Mouse (Mus musculus): ENCODE measurements around the gene A030005K14Rik. TPM values are rescaled to one million over a fixed set of nuclear protein-coding genes. Genes with fewer than 3 reads are reported as not detected.

Gene A030005K14Rik
- total RNA-seq (2021): not detected

DNA sequence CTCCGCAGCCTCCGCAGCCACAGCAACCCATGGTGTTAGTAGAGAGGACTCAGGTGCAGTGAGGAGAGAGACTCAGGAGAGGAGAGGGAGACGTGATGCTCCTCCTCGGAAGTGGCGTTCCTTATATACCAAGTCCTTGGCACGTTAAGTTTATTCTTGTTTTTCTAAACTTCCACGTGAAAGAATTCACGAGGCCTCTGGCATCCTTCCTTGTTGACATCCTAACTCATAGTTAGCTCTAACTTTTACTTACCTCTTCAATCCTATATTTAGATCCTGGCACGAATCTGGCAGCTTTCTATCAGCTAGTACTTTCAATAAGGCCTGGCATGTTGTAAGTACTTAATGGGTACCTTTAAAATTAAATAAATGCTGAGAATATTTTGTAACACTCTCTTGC lies at the start of gene A030005K14Rik:
TSS of gene A030005K14Rik (minus strand) at position 101 of the 400 bp plus-strand sequence.
- intact Hi-C loops (cut with DNase I): no loop called here
- DNase-seq: no peak

DNA sequence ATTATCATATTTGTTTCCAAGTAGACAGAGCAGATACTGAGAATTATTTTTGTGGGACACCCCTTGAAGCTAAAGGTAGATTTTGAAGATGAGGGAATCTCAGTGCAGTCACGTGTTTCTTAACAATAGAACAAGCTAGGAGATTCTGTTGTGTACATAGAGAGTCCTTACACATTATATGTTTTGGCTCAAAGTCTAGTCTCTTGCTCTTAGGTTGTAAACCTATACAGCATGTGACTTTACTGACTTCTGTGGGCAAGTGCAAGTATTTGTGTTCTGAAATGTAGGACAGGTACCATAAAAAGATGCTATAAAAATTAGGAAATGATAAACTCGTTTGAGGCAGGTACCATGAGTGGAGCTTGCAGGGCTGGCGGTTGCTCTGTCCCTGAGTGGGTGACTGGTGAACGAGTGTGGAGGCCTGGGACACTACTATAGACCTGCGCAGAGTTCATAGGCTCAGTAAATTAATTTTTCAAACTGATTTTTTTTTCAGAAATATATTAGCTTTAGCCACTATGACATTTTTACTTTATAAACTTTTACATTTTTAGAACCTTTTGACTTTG lies 48.3 kb upstream of the A030005K14Rik start:
- intact Hi-C loops (cut with DNase I): no loop called here
- no peak for DNase-seq

DNA sequence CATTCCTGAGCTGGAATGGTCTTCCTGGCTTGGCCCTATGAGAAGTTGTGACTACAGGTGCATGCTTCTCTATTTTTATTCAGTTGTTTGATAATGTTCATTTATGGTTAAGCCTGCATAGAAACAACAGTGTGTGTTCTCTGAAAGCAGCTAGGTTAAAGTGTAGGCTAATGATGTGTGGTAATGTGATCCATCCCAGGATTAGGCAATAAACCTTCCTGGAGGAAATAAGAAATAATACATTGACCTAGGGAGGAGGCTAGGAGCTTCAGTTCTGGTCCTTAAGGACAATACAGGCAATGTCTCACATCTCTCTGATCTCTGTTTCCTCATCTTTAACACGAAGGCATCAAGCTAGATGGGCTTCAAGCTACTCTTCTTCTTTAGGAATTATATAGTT lies 46.3 kb upstream of the A030005K14Rik start:
- intact Hi-C loops (cut with DNase I): no loop called here

DNA sequence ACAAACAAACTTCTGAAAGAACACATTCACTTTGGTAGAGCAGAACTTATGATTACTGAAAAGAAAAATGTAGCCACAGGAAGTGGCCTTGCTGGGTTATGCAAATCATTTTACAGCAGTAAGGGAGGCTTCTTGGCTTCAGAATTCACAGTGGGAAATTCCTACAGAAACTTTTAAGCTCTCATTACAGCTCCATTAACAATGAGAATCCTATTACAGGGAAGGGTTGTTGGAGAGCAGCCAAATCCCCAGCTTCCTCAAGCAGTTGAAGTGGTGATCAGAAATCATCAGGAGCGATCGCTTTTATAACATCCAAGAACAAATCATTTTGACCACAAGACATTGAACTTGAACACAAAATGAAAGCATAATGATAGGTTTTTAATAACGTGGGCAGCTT lies 42.7 kb upstream of the A030005K14Rik start:
- peak; percentile 12 for DNase-seq
- intact Hi-C loops (cut with DNase I): no loop called here

More for the DNA sequence above, 46.3 kb upstream of the A030005K14Rik start:
- DNase-seq: no peak

DNA sequence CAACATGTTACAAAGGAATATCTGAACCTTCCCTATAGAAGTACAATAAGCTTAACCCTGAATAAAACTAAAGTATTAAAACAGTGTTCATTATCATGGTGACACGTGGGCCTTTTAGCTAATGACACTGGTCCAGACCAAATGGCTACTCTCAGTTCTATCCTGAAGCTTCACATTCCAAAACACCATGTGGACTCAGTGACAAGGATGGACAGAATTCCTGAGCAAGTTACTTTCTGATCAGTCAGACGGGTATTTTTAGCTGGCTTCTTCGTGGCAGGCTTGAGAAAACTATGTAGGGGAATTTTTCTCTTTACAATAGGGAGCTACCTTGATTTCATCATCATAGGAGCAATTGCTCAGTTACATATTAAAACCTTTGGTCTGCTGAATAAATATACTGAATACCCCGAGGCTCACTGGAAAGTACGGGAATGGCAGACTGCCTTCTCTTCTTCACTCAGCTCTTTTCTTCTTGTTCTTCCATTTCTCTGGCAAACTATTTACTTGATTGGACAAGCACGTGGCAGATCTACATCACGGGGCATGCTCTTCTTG lies 40.5 kb upstream of the A030005K14Rik start:
- DNase-seq: no peak
- intact Hi-C loops (cut with DNase I): no loop called here

DNA sequence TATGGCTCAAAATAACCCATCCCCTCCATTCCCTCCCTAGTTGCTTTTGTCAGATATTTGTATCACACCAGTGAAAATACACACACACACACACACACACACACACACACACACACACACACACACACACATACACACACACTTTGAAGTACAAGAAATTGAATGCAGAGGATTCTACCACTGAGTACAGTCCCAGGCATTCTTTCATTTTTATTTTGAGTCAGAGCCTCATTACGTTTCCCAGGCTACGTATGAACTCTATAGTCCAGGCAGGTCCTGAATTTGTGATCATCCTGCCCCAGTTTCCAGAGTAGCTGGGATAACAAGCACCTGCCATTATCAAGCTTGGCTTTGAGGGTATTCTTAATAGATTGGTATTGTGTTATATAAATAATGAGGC lies 40.0 kb upstream of the A030005K14Rik start:
- intact Hi-C loops (cut with DNase I): no loop called here
- DNase-seq: no peak

DNA sequence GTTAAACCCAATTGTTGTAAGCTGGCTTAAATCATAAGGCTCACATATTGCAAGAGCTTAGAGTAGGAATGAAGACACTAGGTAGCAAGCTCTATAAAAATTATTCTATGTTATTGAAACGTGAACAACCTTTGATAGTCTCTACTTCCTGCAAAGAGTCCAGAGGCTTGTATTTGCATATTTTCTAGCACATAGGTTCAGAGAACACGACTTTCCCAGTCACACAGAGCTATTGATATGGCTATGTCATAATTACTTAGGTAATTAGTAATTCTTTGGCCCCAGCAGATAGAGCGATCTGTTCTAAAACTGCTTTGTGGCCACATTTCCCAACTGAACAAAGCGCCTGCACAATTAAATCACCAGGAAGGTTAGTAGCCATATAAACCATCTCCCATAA lies 37.8 kb upstream of the A030005K14Rik start:
- no peak for DNase-seq
- intact Hi-C loops (cut with DNase I): no loop called here

DNA sequence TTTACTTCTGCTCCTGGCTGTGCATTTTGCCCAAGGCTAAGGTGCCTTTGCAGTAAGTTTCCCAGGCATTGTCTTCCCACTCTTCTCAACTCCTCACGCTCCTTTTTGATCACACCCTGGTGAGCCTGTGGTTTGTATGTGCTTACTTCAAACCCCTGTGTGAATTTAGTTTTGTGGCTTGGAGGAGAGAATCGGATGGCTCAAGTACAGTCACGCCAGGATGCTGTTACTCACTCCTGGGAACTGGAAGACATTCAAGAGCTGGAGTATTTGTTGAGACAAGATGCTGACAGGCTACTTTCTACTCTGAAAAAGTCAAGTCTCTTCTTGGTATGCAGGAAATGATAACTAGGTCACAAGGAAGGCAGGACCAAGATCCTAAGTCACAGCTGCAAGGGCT lies 32.1 kb upstream of the A030005K14Rik start:
- no peak for DNase-seq
- intact Hi-C loops (cut with DNase I): no loop called here

DNA sequence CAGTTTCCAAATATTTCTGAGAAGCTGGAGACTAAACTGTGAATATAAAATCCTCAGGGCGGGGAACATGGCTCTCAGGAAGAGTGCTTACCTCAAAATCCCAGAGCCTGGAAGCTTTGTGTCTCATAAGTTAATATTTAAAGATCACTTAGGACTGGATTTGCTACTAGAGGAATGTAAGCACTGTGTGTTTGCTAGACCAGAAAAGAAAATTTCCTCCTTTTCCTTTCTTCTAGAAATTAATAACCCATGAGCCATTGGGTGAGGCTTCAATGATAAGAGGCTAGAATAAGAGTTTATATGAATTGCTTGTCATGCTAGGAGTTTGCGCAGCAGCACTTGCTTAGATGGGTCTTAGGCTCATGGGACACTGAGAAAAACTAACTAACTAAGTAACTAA lies 25.6 kb upstream of the A030005K14Rik start:
- intact Hi-C loops (cut with DNase I): no loop called here
- no peak for DNase-seq

DNA sequence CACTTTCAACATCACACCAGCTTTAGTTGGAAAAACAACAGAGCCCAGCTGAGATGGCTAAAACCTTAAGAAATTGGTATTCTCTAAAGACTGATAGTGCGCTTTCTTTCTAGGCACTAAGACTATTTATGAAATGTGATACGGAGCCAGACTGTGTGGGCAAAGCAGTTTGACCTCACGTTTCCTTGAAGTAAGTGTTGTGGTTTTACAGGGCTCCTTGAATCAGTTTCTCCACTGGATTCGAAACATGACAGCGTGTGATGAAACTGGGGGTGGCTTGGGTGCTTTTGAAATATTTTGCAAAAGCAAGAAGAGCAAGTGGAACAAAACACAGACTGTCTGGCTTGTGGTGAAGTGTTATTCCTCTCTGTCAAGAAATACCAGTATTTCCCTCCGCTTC lies 17.8 kb upstream of the A030005K14Rik start:
- intact Hi-C loops (cut with DNase I): loop anchor here (5.0 kb wide), 1 partner anchor 290 kb away; no protein-coding TSS in a partner anchor
- no peak for DNase-seq

DNA sequence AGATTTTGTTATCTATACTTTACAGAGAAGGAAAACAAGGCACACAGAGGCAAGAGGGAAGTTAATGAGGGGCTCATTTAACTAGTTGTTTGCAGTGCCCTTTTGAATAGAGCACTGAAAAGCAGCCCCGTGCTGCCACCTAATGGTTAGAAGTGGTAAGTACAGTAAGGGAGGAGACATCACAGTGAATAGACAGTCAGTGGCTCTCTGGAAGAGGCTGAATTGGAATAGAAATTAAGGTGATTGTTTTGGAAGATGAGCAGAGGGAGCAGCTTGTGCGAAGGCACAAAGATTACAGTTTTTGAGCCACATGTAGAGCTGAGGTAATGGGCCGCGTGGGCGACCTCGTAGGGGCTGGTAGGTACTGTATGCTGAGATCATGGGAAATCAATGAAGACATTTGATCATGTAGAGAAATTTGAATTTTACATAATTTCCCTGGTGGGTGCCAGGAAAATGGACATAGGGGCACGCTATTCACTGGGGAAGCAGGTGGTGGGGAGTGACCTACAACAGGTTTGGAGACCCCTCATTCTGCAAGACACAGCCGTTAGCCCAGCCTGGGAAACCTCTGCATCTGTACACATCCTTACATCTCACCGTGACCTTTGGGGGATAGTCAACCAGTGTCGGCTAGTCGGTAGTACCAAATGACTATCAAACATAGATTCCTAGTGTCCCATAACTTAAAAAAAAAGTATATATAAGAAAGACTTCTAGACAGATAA lies 17.2 kb upstream of the A030005K14Rik start:
- DNase-seq: peak; percentile 19
- intact Hi-C loops (cut with DNase I): loop anchor here (5.0 kb wide), 1 partner anchor 289 kb away; no protein-coding TSS in a partner anchor

DNA sequence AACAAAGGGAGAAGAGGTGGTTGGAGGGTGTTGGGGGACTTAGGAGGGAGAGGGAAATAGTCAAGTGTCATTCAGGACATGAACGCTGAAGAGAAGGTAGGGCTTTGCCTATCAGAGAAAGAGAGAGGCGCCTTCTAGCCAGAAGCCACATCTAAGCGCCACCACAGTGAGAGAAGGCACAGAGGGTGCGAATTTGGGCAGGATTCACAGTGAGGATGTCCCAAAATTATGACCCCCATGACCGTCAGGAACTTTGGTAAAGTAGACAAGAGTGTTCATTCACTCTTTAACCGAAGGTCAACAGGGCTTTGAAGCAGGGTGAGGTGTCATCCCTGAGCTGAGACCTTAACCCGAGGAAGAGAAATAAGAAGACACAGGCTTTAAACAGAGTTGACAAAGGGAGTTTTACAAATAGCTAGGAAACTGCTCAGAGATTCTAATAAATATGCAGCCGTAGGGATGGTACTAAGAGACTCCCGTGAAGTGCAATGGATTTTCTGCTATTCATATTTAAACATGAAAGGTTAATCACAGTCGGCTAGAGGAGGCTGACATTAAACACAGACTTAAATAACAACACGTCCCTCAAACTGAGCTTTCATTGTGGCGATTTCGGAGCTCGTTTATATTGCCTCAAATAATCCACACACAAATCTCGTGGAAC lies 16.5 kb upstream of the A030005K14Rik start:
- DNase-seq: no peak
- intact Hi-C loops (cut with DNase I): loop anchor here (5.0 kb wide), 1 partner anchor 288 kb away; no protein-coding TSS in a partner anchor

DNA sequence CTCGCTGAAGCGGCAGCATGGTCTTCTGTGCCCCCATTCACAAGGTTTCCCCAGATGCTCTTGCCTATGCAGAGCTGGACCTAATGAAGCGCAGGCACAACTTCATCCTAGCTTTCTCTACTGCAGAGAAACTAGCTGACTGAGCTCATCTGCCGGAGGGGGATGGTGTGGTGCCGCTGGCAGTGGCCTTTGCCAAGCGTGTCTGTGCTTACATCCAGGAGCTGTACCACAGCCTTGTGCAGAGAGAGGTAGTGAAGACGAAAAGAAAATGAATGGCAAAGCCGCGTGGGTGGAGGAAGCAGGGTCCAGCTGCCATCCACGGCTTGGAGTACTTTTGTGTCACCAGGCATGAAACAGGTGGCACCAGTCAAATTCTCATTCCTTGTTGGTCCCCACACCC lies 8.0 kb upstream of the A030005K14Rik start:
- intact Hi-C loops (cut with DNase I): no loop called here
- DNase-seq: peak; percentile 12

DNA sequence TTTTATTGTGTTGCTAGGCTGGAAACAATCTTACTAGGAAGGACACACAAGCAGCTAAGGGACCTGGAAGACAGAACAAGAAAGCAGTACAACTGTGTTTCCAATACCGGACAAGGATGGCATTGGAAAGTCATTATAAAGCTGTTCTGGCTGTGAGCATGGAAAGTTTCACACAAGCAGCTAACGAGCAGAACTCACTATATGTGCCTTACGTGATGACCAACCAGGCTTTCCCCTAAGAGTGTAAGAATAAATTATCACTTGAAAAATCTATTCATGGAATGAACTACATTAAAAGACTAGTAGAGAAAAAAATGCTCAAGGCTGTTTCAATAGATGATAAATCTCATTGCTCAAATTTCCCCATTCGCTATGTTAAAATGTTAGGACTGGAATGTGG lies 7.4 kb upstream of the A030005K14Rik start:
- intact Hi-C loops (cut with DNase I): no loop called here
- no peak for DNase-seq

DNA sequence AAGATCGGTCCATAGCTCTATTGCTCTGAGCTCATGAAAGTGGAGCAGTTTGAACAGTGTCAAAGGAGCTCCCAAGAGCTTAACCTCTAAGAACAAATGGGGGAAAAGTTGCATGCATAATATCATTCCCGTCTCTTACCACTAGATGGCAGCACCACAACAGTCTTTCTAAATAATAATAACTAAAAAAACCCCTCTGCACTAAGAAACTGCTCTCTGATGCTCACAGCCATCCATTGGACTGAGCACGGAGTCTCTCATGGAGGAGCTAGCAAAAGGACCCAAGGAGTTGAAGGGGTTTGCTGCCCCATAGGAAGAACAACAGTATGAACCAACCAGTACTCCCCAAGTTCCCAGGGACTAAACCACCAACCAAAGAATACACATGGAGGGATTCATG lies 5.7 kb upstream of the A030005K14Rik start:
- DNase-seq: no peak
- intact Hi-C loops (cut with DNase I): no loop called here

DNA sequence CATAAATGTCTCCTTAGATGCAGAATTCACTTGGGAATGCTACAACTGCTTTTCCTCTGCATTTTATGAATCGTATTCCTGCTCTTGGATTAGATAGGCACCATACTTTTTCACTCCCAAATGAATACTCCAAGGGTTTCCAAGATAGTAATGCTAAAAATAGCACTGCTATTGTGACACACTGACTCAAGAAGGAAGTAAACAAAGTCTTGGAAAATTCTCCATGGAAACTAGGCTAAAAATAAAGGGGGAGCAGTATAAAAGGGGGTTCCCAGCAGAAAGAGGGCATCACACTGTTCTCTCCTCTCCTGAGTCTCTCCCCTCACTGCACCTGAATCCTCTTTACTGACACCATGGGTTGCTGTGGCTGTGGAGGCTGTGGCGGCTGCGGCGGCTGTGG lies 1.5 kb upstream of the A030005K14Rik start, which contains the start of gene Krtap28-13:
TSS of gene Krtap28-13 (plus strand) at position 288 of the 400 bp plus-strand sequence.
- no peak for DNase-seq
- intact Hi-C loops (cut with DNase I): no loop called here

DNA sequence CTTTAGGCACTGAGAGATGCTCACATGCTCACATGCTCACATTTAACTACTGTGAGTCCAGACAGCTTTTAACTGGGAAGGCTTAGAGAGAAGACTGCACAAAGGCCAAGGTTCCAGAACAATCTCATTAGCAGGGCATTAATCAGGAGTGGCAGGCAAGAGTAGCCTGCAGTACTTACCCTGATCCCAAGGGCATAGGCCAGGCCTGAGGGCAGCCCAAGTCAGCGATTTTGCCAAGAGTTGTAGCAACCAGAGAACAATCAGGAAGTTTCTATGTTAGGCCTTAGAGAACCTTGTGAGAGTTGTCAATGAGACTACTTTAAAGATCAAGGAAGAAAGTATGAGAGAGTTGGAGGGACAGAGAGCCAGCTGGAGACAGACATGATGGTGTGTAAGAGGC lies 697 bp downstream of the A030005K14Rik start:
- intact Hi-C loops (cut with DNase I): no loop called here

DNA sequence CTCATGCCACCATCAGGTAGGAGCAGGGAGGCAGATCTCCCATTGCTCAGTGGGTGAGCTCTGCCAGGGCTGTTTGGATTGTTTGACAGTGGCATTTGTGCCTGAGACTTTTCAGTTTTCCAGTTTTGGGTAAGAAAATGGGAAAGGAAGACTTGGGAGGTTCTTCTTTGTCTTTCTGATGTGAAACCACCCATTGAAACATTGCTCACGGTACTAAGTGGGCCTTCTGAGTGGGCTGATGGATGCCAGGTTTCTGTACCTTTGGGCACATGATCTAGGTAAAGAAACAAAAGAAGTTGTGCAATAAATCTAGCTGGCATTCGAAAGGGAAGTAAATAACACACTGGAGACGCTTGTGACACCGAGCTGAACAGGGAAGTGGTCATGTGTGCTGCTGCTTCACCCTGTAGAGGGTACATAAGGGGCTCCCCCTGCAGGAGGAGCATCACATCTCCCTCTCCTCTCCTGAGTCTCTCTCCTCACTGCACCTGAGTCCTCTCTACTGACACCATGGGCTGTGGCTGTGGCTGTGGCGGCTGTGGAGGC lies 14.2 kb downstream of the A030005K14Rik start, which contains the start of gene Gm47969:
TSS of gene Gm47969 (plus strand) at position 51 of the 546 bp plus-strand sequence.
- intact Hi-C loops (cut with DNase I): no loop called here
- DNase-seq: no peak

More for the DNA sequence above, 697 bp downstream of the A030005K14Rik start:
- no peak for DNase-seq

DNA sequence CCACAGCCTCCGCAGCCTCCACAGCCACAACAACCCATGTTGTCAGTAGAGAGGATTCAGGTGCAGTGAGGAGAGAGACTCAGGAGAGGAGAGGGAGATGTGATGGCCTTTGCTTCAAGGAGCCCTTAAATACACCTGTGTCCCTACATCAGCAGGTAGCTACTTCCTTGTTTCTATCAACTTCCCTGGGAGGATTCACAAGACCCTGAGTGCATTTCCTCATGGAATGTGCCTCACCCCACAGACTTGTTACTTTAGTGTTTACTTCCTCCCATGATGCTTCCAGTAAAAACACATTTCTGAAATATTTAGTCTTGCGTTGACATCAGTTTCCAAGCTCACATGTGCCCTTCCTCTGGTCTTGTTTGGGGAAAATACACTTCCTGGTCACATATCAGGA lies 16.8 kb downstream of the A030005K14Rik start, which contains the start of gene Krtap28-10:
TSS of gene Krtap28-10 (minus strand) at position 101 of the 400 bp plus-strand sequence.
- no peak for DNase-seq
- intact Hi-C loops (cut with DNase I): no loop called here

DNA sequence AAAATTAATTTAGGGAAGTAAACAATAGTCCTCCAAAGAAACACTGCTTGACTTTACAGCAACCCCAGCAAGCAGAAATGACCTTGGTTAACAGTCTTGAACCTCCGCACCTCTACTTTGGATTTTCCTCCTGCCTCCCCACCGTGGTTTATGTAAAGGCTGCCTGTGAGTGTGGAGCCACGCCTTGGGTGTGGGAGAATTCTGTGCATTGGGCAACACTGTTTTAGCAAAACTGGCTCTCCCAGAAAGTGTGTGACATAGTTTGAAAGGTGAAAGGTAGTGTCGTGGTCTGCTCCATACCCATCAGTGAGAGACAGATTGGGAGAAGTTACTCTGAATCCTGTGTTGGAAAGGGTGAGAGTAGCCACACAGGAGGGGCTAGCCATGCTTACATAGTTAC lies 20.1 kb downstream of the A030005K14Rik start:
- intact Hi-C loops (cut with DNase I): no loop called here
- DNase-seq: no peak

DNA sequence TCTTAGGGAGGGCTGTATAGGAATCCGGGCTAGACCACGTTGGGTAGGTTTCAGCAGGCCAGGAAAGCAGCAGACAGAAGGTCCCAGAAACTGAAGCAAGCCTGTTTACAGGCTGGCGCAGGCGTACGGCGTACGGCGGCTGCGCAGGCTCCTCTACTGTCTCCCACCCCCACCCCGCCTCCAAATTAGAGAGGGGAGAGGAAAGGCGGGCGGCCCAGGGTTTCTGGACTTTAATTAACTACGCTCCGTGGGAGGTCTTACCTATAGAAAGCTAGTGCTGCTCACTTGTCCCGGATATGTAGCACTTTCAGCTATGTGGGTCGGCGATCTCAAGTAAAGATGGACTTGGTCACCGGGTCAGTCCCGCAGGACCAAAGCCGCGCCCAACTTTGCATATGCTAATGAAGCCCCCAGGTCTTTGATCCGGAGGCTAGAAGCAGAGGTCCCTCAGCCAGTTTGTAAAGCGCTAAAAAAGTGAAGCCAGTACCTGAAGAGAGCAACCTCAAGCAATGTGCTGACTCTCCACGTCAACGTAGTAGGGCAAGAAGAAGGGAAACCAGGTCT lies 21.0 kb downstream of the A030005K14Rik start, which contains the start of gene Slc19a3:
TSS of gene Slc19a3 (minus strand) at position 340 of the 564 bp plus-strand sequence.
- DNase-seq: peak; percentile 25
- intact Hi-C loops (cut with DNase I): no loop called here

Measured in left cerebral cortex, postnatal 4 days (tissue).